In genomic region chr7:60449239-60450073, GRCm38 (mm10) we compare ENCODE assay signal across 8 mouse cellular contexts.
DNase-seq lines count a peak whose midpoint lies in the region; ATAC-seq and TF ChIP-seq lines count a peak whose summit lies in the region.
"Not testable (repeated sequence)": the region's sequence is repeated elsewhere in the genome, so short reads cannot be mapped to it uniquely, and the experiment has no call there.

No protein-coding gene starts in this region.

- not testable (repeated sequence) for H3K36me3 ChIP-seq in forebrain, embryonic 12.5 days (replicated peaks); forebrain, embryonic 16.5 days (ENCODE audit: control insufficient read depth, insufficient read depth); hindbrain, embryonic 12.5 days; hindbrain, embryonic 16.5 days (ENCODE audit: control insufficient read depth, insufficient read depth, low read length); midbrain, embryonic 12.5 days; midbrain, embryonic 16.5 days (ENCODE audit: control insufficient read depth, insufficient read depth, low read length); neural tube, embryonic 15.5 days

- 55% methylated on average over 2 of the region's 2 CpGs for WGBS in forebrain, embryonic 12.5 days
- 43% methylated on average over 2 of the region's 2 CpGs for WGBS in forebrain, embryonic 16.5 days
- WGBS in hindbrain, embryonic 12.5 days, result 56% methylated on average over 2 of the region's 2 CpGs
- 37% methylated on average over 2 of the region's 2 CpGs for WGBS in hindbrain, embryonic 16.5 days
- WGBS in midbrain, embryonic 12.5 days, result 40% methylated on average over 2 of the region's 2 CpGs
- 34% methylated on average over 2 of the region's 2 CpGs for WGBS in midbrain, embryonic 16.5 days
- WGBS in neural tube, embryonic 15.5 days, result 56% methylated on average over 2 of the region's 2 CpGs

- TF ChIP-seq CTCF in brain, embryonic 14.5 days (IDR thresholded peaks at IDR 0.05; ENCODE audit: borderline replicate concordance, extremely low read depth, insufficient read depth, insufficient read length), result not testable (repeated sequence)

- H3K27ac ChIP-seq in forebrain, embryonic 12.5 days, result peak overlapping the region; percentile 75
- 0 out of 2 replicates have a peak overlapping the region, but pooled peaks have one; percentile 41 for H3K27ac ChIP-seq in forebrain, embryonic 16.5 days (ENCODE audit: low read length)
- peak overlapping the region; percentile 75 for H3K27ac ChIP-seq in hindbrain, embryonic 12.5 days
- H3K27ac ChIP-seq in hindbrain, embryonic 16.5 days (ENCODE audit: low read depth, low read length), result not testable (repeated sequence)
- H3K27ac ChIP-seq in midbrain, embryonic 12.5 days (replicated peaks), result peak overlapping the region; percentile 84
- peak overlapping the region; percentile 74 for H3K27ac ChIP-seq in midbrain, embryonic 16.5 days (ENCODE audit: low read length)
- peak overlapping the region; percentile 41; the same call in 1 of the 2 replicates for H3K27ac ChIP-seq in neural tube, embryonic 15.5 days (replicated peaks)

- not testable (repeated sequence) for H3K27me3 ChIP-seq in forebrain, embryonic 12.5 days; forebrain, embryonic 16.5 days (replicated peaks; ENCODE audit: control insufficient read depth, insufficient read depth, low read length); hindbrain, embryonic 12.5 days; hindbrain, embryonic 16.5 days (replicated peaks; ENCODE audit: control insufficient read depth, insufficient read depth, low read length); midbrain, embryonic 12.5 days; midbrain, embryonic 16.5 days (ENCODE audit: control insufficient read depth, insufficient read depth, low read depth, low read length); neural tube, embryonic 15.5 days (replicated peaks)

- H3K4me2 ChIP-seq in forebrain, embryonic 12.5 days, result peak overlapping the region; percentile 31
- peak overlapping the region; percentile 23; the same call in 1 of the 2 replicates for H3K4me2 ChIP-seq in forebrain, embryonic 16.5 days (ENCODE audit: low read length)
- H3K4me2 ChIP-seq in hindbrain, embryonic 12.5 days (replicated peaks), result peak overlapping the region; percentile 19
- H3K4me2 ChIP-seq in hindbrain, embryonic 16.5 days (ENCODE audit: low read length), result peak overlapping the region; percentile 19; the same call in 1 of the 2 replicates
- H3K4me2 ChIP-seq in midbrain, embryonic 12.5 days (replicated peaks), result peak overlapping the region; percentile 28
- peak overlapping the region; percentile 37 for H3K4me2 ChIP-seq in midbrain, embryonic 16.5 days (ENCODE audit: low read length)
- peak overlapping the region; percentile 2; the same call in 1 of the 2 replicates for H3K4me2 ChIP-seq in neural tube, embryonic 15.5 days

- ATAC-seq in forebrain, embryonic 12.5 days (ENCODE audit: low FRiP score), result peak; percentile 86
- ATAC-seq in forebrain, embryonic 16.5 days, result peak; percentile 88
- peak; percentile 93 for ATAC-seq in hindbrain, embryonic 12.5 days (ENCODE audit: low FRiP score)
- peak; percentile 76 for ATAC-seq in hindbrain, embryonic 16.5 days
- peak; percentile 93 for ATAC-seq in midbrain, embryonic 12.5 days (ENCODE audit: low FRiP score, low read depth)
- ATAC-seq in midbrain, embryonic 16.5 days, result peak; percentile 88; the same call in 1 of the 2 replicates
- not testable (repeated sequence) for ATAC-seq in neural tube, embryonic 15.5 days (ENCODE audit: low FRiP score)

- DNase-seq in brain, embryonic 14.5 days (ENCODE audit: low read depth), result peak; percentile 63

- not testable (repeated sequence) for H3K9me3 ChIP-seq in forebrain, embryonic 12.5 days; forebrain, embryonic 16.5 days (ENCODE audit: control insufficient read depth, low read length); hindbrain, embryonic 12.5 days (replicated peaks); hindbrain, embryonic 16.5 days (ENCODE audit: control insufficient read depth, low read length); midbrain, embryonic 12.5 days; midbrain, embryonic 16.5 days (replicated peaks; ENCODE audit: control insufficient read depth, low read length, poor library complexity, severe bottlenecking); neural tube, embryonic 15.5 days (replicated peaks)

- H3K4me3 ChIP-seq in forebrain, embryonic 12.5 days (replicated peaks), result 0 out of 2 replicates have a peak overlapping the region, but pooled peaks have one; percentile 2
- H3K4me3 ChIP-seq in forebrain, embryonic 16.5 days (replicated peaks; ENCODE audit: low read length); hindbrain, embryonic 12.5 days; neural tube, embryonic 15.5 days (replicated peaks): not testable (repeated sequence)
- 0 out of 2 replicates have a peak overlapping the region, but pooled peaks have one; percentile 3 for H3K4me3 ChIP-seq in hindbrain, embryonic 16.5 days (ENCODE audit: low read length)
- H3K4me3 ChIP-seq in midbrain, embryonic 12.5 days, result 0 out of 2 replicates have a peak overlapping the region, but pooled peaks have one; percentile 5
- H3K4me3 ChIP-seq in midbrain, embryonic 16.5 days (ENCODE audit: low read depth, low read length), result peak overlapping the region; percentile 7; the same call in 1 of the 2 replicates

- TF ChIP-seq POLR2A in brain, embryonic 14.5 days (IDR thresholded peaks at IDR 0.05; ENCODE audit: borderline replicate concordance, extremely low read depth, insufficient read depth, insufficient read length, poor library complexity, severe bottlenecking), result not testable (repeated sequence)

- H3K9ac ChIP-seq in forebrain, embryonic 12.5 days; forebrain, embryonic 16.5 days (replicated peaks; ENCODE audit: low read depth, low read length); hindbrain, embryonic 12.5 days; hindbrain, embryonic 16.5 days (ENCODE audit: low read depth, low read length); midbrain, embryonic 12.5 days (replicated peaks); neural tube, embryonic 15.5 days (replicated peaks): not testable (repeated sequence)
- H3K9ac ChIP-seq in midbrain, embryonic 16.5 days (ENCODE audit: low read depth, low read length), result 0 out of 2 replicates have a peak overlapping the region, but pooled peaks have one; percentile 6

- not testable (repeated sequence) for H3K4me1 ChIP-seq in forebrain, embryonic 12.5 days; forebrain, embryonic 16.5 days (replicated peaks; ENCODE audit: control insufficient read depth, insufficient read depth, low read length); hindbrain, embryonic 12.5 days; hindbrain, embryonic 16.5 days (ENCODE audit: control insufficient read depth, insufficient read depth, low read depth, low read length); midbrain, embryonic 12.5 days; midbrain, embryonic 16.5 days (ENCODE audit: control insufficient read depth, insufficient read depth, low read length); neural tube, embryonic 15.5 days
